7 mouse cellular contexts compared by ENCODE assay signal in the genomic region with DNA sequence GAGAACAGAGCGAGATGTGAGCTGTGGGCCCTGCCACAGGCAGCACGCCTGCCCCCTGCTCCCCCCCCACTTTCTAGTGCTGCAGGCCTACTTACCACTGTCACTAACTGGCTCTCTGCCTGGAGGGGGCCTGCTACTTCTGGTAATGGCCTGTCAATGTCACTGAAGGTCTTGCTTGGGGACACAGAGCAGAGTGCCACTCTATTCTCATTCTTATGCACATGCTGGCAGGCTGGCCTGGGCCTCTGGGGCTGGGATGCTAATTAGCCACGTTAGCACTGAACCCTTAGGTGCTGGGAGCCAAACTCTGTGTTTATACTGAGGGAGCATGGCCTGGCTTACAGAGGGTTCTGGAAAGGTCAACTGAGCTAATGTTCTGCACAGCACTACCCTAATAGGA. TPM values are rescaled to one million over a fixed set of nuclear protein-coding genes. Genes with fewer than 3 reads are reported as not detected.
DNase-seq lines count a peak whose midpoint lies in the region; ATAC-seq and TF ChIP-seq lines count a peak whose summit lies in the region.

No protein-coding gene starts in this region.

- peak; percentile 39 for DNase-seq in ES-CJ7 (ENCODE audit: low read depth, low spot score)
- peak; percentile 95 for DNase-seq in brain, embryonic 14.5 days (ENCODE audit: low read depth)
- DNase-seq in heart, postnatal 25 days (ENCODE audit: low spot score): peak; percentile 37
- no peak for DNase-seq in liver, embryonic 13.5 days
- DNase-seq in ovary, postnatal 10 days (ENCODE audit: low spot score): no peak
- DNase-seq in testis, postnatal 10 days (ENCODE audit: low spot score): no peak
- no peak for DNase-seq in B cell, adult 2 months

- TF ChIP-seq POLR2A in brain, embryonic 14.5 days (IDR thresholded peaks at IDR 0.05; ENCODE audit: borderline replicate concordance, extremely low read depth, insufficient read depth, insufficient read length, poor library complexity, severe bottlenecking): no peak

- TF ChIP-seq CTCF in brain, embryonic 14.5 days (IDR thresholded peaks at IDR 0.05; ENCODE audit: borderline replicate concordance, extremely low read depth, insufficient read depth, insufficient read length): no peak

- 0 out of 2 replicates have a peak, but pooled peaks have one; percentile 3 for ATAC-seq in liver, embryonic 13.5 days (ENCODE audit: low read depth)

- 68% methylated on average over 3 of the region's 3 CpGs for WGBS in liver, embryonic 13.5 days (ENCODE audit: insufficient replicate concordance)

- no peaks in the 10 kb centered on the region for H3K27me3 ChIP-seq in liver, embryonic 13.5 days

- no peak overlapping the region for H3K4me3 ChIP-seq in liver, embryonic 13.5 days (replicated peaks)

- peaks cover 46% of the 10 kb centered on the region for H3K4me1 ChIP-seq in liver, embryonic 13.5 days (replicated peaks)

- H3K27ac ChIP-seq in liver, embryonic 13.5 days: peak overlapping the region; percentile 1; the same call in 1 of the 2 replicates

- H3K36me3 ChIP-seq in liver, embryonic 13.5 days: peaks cover 36% of the 10 kb centered on the region

- no peak overlapping the region for H3K4me2 ChIP-seq in liver, embryonic 13.5 days

- H3K9ac ChIP-seq in liver, embryonic 13.5 days: no peak overlapping the region

- no peaks in the 10 kb centered on the region for H3K9me3 ChIP-seq in liver, embryonic 13.5 days (replicated peaks)

- intact Hi-C loops in heart, postnatal 25 days (cut with DNase I): loop anchor here (5.0 kb wide), 1 partner anchor 42 kb away; no protein-coding TSS in a partner anchor

RNA-seq across cellular contexts. Expression of gene Selplg, which starts 23.3 kb away (rescaled TPM):
- polyA plus RNA-seq in brain, embryonic 14.5 days (2012; rRNA removed): 0.88 and 1.3 TPM in 2 replicates
- 1 to 10 TPM; 2.4 to 3.6 TPM for total RNA-seq in heart, postnatal 25 days (2021)
- 10.1 and 11.6 TPM in 2 replicates for polyA plus RNA-seq in liver, embryonic 13.5 days (2015; fragmentation: Nextera tagmentation; extraction: Ambion mirVana)

RNA-seq across cellular contexts. Expression of gene Coro1c, which starts 52.9 kb away (rescaled TPM):
- polyA plus RNA-seq in brain, embryonic 14.5 days (2012; rRNA removed): 136 and 202 TPM in 2 replicates
- 10 to 100 TPM; 34.5 to 35.2 TPM for total RNA-seq in heart, postnatal 25 days (2021)
- polyA plus RNA-seq in liver, embryonic 13.5 days (2015; fragmentation: Nextera tagmentation; extraction: Ambion mirVana): 48.0 and 60.3 TPM in 2 replicates

RNA-seq across cellular contexts. Expression of gene Tmem119, which starts 55.4 kb away (rescaled TPM):
- 3.6 and 8.1 TPM in 2 replicates for polyA plus RNA-seq in brain, embryonic 14.5 days (2012; rRNA removed)
- total RNA-seq in heart, postnatal 25 days (2021): 1 to 10 TPM; 6.7 to 7.3 TPM
- polyA plus RNA-seq in liver, embryonic 13.5 days (2015; fragmentation: Nextera tagmentation; extraction: Ambion mirVana): 3.8 TPM in 2 replicates

Comparison
In these comparisons a context has a peak if more than half of its experiments do, and no peak if none do; other contexts are left out.
1. DNase-seq: peak in ES-CJ7 (single experiment), brain, embryonic 14.5 days (single experiment) and heart, postnatal 25 days (single experiment); none in liver, embryonic 13.5 days (single experiment), ovary, postnatal 10 days (single experiment), testis, postnatal 10 days (single experiment) and B cell, adult 2 months (0 of 2).